Mouse (Mus musculus) cerebral cortex, adult 2 months (tissue): ENCODE data around the gene Espl1.

ENCODE experiments used
- WGBS: fragments of 180-500 bp; shearing (Covaris S2); methylation state at CpG from one replicate; pipeline ENCODE4 v1.1.7; 2018; 5-methylcytosine and 5-hydroxymethylcytosine counted together

Gene Espl1

DNA sequence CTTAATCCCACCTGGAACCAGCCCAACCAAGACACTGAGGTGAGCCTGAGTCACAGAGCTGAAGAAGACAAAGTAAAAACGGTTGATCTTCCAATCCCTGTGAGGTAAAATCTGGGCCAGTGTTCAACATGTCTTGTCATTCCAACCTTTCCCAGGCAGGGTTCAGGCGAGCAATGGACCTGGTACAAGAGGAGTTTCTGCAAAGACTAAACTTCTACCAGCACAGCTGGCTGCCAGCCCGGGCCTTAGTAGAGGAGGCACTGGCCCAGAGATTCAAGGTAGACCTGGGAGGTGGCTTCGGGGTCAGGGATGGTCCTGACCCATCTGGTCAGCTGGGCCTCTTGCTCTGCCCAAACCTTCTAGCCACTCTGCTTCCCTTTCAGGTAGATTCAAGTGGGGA lies 40.9 kb downstream of the Espl1 start:
- 88% methylated on average over 4 of the region's 4 CpGs for whole genome bisulfite sequencing

GRCm38 (mm10) chr15:102339612-102340011 lies 43.5 kb downstream of the Espl1 start:
- 74% methylated on average over 5 of the region's 5 CpGs for WGBS

DNA sequence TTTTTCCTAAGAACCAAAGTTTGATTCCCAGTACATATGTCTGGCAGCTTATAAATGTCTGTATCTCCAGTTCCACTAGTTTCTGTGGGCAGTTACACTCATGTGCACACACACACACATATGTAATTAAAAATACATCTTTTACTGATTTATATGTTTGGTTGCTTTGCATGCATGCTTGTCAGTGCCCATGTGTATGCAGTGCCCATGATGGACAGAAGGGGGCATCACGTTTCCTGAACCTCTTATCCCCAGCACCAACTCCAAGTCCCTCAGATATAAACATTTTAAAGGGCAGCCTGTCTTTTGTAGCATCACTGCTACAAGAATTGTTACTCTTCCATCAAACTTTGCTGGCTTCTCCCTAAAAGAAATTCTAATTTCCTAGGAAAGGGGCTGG lies 45.5 kb downstream of the Espl1 start:
- 7% methylated on average over 1 of the region's 1 CpGs for WGBS

- 92% methylated on average over 3 of the region's 3 CpGs for WGBS
These were observed 48.4 kb downstream of the Espl1 start for GRCm38 (mm10) chr15:102344490-102344889.

DNA sequence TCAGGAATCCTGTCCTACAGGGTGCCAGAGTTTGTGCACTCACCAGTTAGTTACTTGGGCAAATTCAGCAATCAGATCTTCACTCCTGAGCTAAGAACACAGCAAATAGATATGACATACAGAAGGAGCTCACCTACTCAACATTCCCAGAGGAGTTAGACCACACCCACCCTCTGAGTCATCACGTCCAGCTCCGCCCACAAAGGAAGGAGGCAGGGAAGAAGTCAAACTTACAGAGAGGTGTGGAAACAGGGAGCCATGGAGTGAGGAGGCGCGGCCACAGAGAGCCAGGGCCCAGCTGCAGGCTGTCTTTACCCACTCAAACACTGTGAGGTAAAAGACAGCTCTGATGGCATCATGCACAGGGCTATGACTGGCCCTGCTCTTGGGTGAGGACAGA lies 50.4 kb downstream of the Espl1 start:
- WGBS = 88% methylated on average over 4 of the region's 4 CpGs

DNA sequence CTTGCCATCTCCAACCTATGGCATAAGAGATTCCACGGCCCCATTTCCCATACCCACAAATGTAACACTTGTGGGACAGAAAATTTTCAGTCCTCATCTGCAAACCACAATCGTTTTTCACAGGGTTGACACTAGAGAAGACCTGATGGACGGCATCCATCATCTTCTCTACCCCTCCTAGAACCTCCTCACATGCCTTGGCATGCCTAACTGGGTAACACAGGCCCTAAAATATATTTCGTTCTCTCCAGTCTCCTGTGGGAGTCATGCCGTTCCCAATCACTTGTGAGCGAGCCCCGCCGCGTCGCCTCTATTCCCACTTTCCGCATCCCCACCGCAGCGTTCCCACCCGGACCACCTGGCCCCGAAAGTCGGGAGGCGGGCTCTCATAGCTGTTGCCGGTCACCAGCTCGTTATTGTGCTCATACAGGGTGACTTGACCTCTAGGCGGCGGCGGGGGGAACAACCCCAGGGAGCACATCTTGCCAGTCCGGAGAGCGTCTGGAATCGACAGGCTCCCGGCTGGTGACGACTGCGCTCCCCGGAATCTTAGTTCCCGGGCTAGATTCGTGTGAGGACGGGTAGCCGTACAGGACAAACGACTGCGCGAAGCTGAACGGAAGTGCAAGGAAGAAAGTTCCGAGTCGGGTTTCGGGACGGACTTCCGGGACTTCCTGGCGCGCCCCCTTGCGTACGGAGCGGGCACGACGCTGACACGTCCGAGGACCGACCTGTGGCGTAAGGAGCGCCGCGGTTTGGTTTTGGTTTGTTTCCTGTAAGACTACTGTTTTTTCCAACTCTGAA lies 54.3 kb downstream of the Espl1 start, which contains the start of gene Aaas:
Gene Aaas, minus strand, starts transcription at position 634 of the 804 bp plus-strand sequence.
- under 1% methylated on average over 56 of the region's 56 CpGs for WGBS

DNA sequence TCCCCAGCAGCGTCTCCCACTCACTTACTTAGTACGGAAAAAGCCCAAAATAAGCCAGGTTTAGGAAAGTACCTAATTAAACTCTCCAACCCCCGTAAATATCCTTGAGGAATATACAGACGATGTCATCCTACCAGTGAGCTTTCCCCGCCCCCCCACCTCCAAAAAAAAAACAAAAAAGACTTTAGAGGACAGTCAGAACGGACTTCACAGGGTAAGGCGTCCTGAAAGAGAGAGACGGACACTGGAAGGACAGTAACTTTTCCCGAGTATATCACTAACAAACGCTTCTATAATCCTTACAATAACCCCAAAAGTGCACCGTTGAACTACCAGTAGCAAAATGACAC lies 54.9 kb downstream of the Espl1 start:
- WGBS = 6% methylated on average over 11 of the region's 11 CpGs

DNA sequence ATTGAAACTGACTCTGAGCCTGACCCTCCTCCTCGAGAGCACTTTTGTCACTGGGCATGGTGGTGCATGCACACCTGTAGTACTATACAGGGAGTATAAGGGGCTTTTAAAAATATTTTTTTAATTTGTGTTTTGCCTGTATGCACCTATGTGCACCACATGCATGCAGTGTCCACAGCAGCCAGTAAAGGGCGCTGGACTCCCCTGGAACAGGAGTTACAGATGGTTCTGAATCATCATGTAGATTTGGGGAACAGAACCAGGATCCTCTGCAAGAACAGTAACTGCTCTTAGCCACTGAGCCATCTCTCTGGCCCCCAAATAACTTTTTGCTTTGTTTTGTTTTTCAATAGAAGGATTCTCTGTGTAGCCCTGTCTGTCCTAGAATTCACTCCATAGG lies 56.1 kb downstream of the Espl1 start:
- whole genome bisulfite sequencing = 69% methylated on average over 2 of the region's 2 CpGs

DNA sequence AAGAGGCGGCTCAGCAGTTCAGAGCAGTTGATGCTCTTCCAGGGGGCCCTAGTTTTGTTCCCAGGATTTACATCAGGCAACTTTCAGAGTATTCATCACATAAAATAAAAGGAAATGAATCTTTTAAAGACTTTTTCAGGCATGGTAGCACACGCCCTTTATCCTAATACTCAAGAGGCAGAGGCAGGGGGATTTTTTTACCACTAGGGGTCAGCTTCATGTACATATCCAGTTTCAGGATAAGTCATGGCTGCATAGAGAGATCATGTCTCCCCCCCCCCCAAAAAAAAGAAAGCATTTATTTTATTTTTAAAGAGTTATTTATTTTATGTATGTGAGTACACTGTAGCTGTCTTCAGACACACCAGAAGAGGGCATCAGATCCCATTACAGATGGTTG lies 57.9 kb downstream of the Espl1 start:
- 90% methylated on average over 2 of the region's 2 CpGs for WGBS

GRCm38 (mm10) chr15:102355134-102355870 lies 59.2 kb downstream of the Espl1 start:
- WGBS = under 1% methylated on average over 49 of the region's 49 CpGs

DNA sequence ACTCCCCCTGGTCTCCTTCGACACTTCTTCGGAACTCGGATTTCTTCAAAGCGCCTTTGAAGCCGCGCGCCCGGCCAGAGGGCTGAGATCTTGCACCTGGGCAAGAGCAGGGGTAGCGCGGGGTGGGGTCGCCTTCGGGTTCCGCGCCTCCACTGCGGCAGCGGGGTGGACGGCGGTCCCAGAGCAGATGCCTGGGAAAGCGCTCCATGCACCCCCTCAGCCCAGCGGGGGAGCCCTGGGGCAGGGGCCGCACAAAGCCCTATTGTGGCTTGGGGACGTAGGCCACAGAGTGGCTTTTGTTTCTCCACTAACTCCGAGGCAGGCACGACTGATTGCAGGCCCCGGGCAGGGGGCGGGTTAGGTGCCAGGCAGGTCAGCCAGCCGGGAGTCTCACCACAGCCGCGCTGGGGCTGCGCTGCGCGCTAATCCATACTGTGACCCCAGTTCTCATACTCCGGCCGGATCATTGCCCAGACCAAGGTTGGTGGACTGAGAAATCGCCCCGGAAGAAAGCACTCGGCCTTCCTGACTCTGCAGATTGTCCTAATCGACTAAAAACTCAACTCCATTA lies 59.9 kb downstream of the Espl1 start:
- WGBS = 13% methylated on average over 38 of the region's 38 CpGs

GRCm38 (mm10) chr15:102356501-102357325 lies 60.6 kb downstream of the Espl1 start:
- WGBS = 79% methylated on average over 16 of the region's 16 CpGs

DNA sequence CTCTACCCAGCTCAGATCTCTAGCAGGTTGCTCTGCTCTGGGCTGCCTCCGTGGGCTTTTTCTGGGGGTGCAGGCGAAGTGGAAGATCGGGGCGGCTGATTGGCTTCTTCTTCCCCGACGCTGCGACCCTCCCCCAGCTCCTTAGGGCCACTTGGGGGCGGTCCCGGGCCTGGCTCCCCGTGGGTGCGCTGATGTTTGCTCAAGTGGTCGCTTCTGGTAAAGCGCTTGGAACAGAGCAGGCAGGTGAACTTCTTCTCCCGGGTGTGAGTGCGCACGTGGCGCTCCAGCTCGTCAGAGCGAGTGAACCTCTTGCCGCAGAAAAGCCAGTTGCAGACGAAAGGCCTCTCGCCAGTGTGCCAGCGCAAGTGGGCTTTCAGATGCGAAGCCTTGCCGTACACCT lies 62.1 kb downstream of the Espl1 start:
- 13% methylated on average over 25 of the region's 25 CpGs for WGBS

DNA sequence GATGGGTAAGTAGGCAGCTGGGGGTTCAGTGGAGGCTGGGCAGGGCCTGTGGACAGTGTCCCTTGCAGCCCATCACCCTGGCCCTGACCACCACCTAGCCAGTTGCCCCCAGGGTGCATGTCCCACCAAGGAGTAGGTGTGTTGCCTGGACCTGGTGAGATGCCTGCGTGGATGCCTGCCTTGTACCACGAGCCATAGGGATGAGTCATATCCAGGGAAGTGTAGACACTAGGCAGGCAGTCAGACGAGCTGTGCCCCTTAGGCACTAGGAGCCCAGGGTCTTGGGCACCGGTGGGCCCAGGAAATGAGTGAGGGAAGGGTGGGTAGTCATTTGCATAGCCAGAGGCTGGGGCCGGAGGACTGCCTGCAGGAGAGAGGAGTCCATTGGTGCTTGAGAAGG lies 62.8 kb downstream of the Espl1 start:
- 46% methylated on average over 5 of the region's 5 CpGs for WGBS

- WGBS = 24% methylated on average over 14 of the region's 14 CpGs
These were observed 66.6 kb downstream of the Espl1 start for GRCm38 (mm10) chr15:102362648-102363047.

GRCm38 (mm10) chr15:102364678-102365077 lies 68.6 kb downstream of the Espl1 start:
- 98% methylated on average over 1 of the region's 1 CpGs for WGBS

GRCm38 (mm10) chr15:102366238-102366637 lies 70.2 kb downstream of the Espl1 start:
- 17% methylated on average over 7 of the region's 7 CpGs for WGBS

DNA sequence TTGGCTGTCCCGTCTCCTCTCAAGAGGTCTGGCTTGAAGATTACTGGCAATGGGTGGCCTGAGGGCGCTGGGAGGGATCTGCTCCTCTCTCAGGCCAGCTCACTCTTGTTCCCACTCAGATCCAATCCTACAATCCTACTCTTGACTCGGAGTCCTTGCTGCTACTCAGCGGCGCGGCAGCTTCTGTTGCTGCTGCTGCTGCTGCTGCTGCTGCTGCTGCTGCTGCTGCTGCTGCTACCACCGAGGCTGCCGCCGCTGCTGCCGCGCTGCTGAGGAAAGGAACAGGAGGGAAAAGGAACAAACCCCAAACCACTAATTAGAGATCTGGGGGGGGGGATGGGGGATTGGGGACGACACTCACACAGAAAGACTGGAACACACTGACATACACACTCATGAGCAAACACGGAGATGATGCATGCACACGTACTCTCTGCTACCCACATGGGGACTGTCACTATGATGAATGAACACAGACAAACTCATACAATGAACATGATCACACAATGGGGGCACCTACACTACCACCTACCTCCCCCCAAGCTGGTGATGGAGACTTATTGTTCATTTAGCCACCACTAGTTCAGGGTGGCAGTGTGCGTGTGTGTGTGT lies 70.8 kb downstream of the Espl1 start, which contains the start of gene Sp7:
Gene Sp7, minus strand, starts transcription at position 450 of the 612 bp plus-strand sequence.
- 7% methylated on average over 15 of the region's 15 CpGs for WGBS

- 18% methylated on average over 13 of the region's 13 CpGs for WGBS
These were observed 73.9 kb downstream of the Espl1 start for GRCm38 (mm10) chr15:102369972-102370371.

- 42% methylated on average over 10 of the region's 10 CpGs for WGBS
These were observed 74.7 kb downstream of the Espl1 start for GRCm38 (mm10) chr15:102370727-102371126.
